Mouse (Mus musculus) layer of hippocampus, postnatal 25 days (tissue): ENCODE measurements around the gene Apex1. TPM values are rescaled to one million over a fixed set of nuclear protein-coding genes. Genes with fewer than 3 reads are reported as not detected.
"Not testable (repeated sequence)": the region's sequence is repeated elsewhere in the genome, so short reads cannot be mapped to it uniquely, and the experiment has no call there.

Experiments used
- DNase-seq, 2 experiments: peaks; one replicate each; pipeline ENCODE4 v3.0.0; 2022; ENCODE audit warnings: mixed read lengths in 2 of 2, low spot score in 1 of 2; ENCODE audit errors: extremely low spot score in 1 of 2
- total RNA-seq, 2 experiments: library from RNA; stranded (reverse); gene quantifications; 2 replicates each; pipeline ENCODE4 v1.2.3; 2021

Gene Apex1
- 10 to 100 TPM; 67.4 to 75.4 TPM for total RNA-seq

GRCm38 (mm10) chr14:50924281-50925064, at the start of gene Apex1, which contains the start of gene Osgep:
Gene Apex1, plus strand, starts transcription at chr14:50924968.
Gene Osgep, minus strand, starts transcription at chr14:50924893.
- DNase-seq, result peak; percentile 84 to 94

- DNase-seq, result no peak
Measured at GRCm38 (mm10) chr14:50875175-50875574, 49.6 kb upstream of the Apex1 start.

- DNase-seq, result no peak
Measured at GRCm38 (mm10) chr14:50875591-50876230, 49.1 kb upstream of the Apex1 start.

DNA sequence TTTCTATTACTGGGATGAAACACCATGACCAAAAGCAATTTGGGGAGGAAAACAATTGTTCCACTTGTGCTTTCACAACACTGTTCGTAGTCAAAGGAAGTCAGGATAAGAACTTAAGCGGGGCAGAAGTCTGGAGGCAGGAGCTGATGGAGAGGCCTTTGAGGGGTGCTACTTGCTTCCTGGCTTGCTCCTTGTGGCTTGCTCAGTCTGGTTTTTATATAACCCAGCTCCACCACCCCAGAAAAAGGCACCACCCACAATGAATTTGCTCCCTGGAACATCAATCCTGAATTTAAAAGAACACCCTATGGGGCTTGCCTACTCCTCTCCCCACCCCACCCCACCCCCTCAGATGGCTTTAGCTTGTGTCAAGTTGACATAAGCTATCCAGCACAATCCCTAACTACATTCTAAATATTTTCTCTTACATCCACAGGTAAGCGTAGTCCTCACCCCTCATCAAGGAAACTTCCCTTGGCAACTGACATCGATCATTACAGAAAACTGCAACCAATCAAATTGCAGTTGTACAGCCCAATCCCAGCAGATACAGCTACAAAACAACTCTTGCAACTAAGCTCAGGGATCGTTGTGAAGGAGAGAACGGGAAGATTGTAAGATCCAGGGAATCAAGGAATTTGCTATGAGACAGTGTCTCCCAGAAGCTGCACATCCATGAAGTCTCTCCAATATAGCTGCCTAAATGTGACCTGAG, 48.4 kb upstream of the Apex1 start:
- DNase-seq, result no peak

GRCm38 (mm10) chr14:50891621-50892020, 33.1 kb upstream of the Apex1 start:
- DNase-seq, result no peak

- DNase-seq, result no peak
Measured at GRCm38 (mm10) chr14:50892091-50892490, 32.7 kb upstream of the Apex1 start.

GRCm38 (mm10) chr14:50892541-50893459, 32.0 kb upstream of the Apex1 start:
- DNase-seq, result no peak

DNA sequence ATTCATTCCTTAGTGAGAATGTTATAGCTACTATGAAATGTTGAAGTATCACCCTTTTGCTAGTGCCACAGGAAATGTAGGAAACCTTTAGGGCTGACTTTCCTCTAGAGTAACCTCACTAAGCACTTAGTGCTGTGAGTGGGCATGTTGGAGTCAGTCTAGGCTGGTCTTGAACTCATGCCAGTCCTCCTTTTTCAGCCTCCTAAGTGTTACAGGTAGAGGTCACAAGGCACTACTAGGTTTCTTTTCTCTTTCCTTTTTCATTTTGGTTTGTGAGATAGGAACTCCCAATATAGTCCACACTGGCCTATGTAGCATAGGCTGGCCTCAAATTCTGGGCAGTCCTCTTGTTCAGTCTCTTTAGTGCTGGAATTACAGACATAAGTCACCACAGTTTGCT, 29.4 kb upstream of the Apex1 start:
- DNase-seq, result no peak

DNA sequence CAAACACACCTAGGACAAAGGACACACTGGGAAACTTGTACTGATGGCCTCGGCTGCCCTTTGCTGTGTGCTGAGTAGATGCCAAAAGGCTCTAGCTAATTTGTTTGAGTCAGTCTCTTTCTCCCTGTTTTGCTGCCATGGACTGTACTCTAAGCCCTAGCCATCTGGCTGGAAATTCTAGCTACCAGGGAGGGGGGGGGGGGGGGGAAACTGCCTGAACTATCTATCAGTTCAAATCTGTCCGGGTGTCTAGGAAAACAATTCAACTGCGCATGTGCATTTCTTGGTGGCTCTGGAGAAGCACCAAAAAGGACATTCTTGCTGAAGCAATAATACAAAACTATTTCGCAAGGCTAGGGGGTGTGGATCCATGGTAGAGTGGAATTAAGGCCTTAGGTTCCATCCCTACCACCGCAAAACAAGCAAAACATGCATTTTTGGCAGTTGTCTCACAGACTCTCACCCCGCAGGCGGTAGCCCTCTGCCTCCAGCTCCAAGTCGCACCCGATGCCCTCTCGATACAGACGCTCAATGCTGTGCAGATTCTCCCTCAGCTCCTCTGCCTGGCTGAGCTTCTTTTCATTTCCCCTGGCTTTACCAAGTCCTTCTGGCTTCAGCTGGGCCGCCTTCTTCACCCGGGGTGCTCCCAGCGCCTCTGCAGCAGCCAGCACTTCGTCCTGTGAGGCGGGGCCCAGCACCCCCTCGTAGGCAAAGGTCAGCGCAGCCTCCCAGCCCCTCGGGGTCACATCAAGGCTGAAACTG, 28.6 kb upstream of the Apex1 start:
- peak; percentile 19 to 26 for DNase-seq

DNA sequence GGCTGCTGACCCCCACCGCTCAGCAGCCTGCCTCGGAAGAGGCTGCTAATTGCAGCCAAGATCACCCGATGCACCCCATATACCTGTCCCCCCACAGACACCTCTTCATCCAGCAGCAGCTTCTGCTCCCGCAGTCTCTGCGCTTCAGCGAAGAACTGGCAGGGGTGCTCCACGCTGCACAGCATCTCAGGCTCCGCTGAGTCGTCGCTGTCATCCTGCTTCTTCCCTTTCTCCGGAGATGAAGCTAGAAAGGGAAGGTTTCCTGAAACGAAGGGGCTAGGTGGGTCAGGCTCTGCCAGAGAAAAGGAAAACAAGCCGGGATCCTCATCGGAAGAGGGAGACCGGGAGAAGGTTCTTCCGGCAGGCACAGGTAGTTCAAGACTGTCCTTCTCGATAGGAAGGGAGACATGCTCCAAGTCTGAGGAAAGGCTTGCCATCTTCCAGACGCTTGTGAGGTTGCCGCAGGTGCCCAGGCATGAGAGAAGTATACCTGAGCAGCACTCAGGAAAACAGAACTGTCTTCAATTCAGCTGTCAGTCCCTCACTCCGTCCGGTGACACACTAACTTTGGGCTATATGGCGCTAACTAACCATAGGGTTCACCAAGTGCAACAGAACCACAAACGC, 27.9 kb upstream of the Apex1 start:
- peak; percentile 11 to 25 for DNase-seq

DNA sequence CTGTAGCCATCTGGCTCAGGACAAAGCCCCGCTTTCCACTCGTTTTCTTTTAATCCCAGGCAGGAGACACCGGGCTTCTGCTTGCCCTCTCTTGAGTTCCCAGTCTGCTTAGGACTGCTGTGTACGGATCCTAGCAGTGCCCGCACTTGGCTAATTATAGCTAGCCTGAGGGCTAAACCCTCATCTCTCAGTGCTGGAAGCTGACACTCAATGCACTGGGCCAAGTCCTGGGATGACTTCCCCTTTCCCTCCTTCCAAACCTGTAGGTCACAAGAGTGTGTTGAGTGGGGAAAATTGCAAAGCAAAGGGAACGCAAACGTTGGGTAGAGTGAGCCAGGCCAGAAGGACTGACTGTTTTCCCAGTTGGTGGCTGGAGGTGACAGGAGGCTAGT, 27.4 kb upstream of the Apex1 start, which contains the start of gene Klhl33:
TSS of gene Klhl33 (minus strand) at position 134 of the 392 bp plus-strand sequence.
- DNase-seq, result peak in 1 of 2 experiments; percentile 11

- DNase-seq, result not testable (repeated sequence)
Measured at GRCm38 (mm10) chr14:50897992-50898391, 26.8 kb upstream of the Apex1 start.

GRCm38 (mm10) chr14:50903973-50904827, 20.6 kb upstream of the Apex1 start:
- DNase-seq, result no peak

GRCm38 (mm10) chr14:50904828-50905129, 20.0 kb upstream of the Apex1 start:
- no peak for DNase-seq

DNA sequence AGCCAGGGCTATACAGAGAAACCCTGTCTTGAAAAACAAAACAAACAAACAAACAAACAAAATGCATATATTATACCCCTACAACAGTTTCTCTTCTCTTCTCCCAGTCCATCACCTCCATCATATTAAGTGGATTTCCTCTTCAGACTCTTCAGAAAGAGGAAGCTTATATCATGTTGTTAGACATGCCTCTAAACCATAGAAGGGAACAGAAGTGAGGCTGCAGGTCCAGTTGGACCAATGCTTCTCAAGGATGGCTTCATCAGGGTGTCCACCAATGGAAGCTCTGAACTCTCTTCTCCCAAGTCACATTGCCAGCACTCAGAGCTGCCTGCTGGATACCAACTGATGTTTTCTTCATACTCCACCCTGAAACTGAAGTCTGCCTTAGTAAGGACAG, 19.4 kb upstream of the Apex1 start:
- not testable (repeated sequence) for DNase-seq

DNA sequence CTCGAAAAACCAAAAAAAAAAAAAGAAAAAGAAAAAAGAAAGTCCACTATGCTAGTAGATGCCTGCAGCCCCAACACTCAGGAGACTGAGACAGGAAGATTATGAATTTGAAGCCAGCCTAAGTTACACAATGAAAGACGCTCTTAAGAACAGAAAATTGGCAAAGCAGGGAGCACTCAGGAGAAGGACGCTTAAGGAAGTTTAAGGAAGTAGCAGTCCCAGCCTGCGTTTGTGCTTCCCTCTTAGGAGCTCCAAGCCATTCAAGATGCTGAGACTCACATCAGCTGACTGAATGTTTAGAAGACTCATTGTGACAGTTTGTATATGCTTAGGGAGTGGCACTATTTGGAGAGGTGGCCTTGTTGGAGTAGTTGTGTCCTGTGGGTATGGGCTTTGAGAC, 16.6 kb upstream of the Apex1 start:
- DNase-seq, result no peak

DNA sequence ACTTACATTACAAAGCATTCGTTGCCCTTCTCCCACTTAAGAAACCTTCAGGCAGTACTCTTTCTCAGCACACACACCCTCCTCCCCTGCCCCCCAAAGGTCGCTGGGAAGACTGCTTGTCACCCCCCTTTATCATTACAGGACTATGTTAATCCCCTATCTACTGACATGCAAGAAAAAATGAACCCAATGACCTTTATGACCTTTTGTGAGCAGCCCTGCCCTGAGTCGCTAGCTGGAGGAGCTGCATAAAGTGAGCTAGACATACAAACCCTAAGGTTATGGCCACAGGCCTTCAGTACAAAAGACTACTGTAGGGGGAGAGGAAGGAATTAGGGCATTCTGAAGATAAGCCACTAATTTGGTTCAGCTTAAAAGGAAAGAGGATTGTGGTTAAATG, 13.4 kb upstream of the Apex1 start:
- no peak for DNase-seq

DNA sequence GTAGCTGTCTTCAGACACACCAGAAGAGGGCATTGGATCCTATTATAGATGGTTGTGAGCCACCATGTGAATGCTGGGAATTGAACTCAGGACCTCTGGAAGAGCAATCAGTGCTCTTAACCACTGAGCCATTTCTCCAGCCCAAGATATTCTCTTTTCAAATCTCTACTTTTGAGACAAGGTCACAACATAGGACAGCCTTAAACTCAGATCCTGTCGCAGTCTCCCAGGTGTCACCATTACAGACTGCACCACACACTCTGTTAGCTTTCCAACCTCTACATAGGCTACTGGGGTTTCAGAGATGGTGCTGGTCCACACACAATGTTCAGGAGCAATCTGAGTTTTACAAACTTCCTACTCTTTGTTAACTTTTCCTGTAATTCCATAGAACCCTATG, 1.3 kb upstream of the Apex1 start:
- not testable (repeated sequence) for DNase-seq
